Mouse (Mus musculus): ENCODE measurements at regions not wholly inside any gene's neighbourhood (a gene's known extent, or its start where the extent isn't known, plus 50 kb on each side); places are given as distances from the start of the nearest gene placed in this dataset.

DNA sequence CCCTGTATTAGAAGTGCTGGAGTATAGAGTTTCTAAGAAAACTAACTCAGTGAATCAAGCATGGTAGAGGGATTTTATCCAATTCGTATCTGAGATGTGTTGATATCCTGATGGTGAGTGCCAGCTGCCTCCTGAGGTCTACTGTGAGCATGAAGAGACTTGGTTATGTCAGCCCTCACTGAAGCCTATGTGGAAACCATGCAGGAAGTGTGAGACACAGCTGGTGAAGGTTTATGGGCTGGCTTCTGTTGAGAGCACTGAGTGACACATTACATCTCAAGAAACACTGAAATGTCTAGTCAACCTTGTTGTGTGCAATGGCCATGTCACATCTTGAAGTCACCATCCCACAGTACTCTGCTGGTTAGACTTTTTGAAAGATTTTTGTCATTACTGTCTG, 104.6 kb downstream of the Psmg1 start:
- DNase-seq (ENCODE audit: low spot score) = no peak

DNA sequence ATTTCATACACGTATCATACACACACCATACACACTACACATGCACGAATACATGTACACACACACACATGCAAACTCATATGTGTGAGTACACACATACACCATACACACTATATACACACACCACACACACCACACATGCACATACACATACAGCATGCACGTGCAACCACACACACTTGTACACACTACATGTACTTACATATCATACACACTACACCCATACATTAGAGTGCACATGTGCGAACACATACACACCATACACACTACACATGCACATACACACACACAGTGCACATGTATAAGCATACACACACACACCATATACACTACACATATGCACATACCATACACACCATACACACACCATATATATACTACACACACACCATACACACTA, 117.5 kb downstream of the Psmg1 start:
- DNase-seq (ENCODE audit: low spot score) = no peak

DNA sequence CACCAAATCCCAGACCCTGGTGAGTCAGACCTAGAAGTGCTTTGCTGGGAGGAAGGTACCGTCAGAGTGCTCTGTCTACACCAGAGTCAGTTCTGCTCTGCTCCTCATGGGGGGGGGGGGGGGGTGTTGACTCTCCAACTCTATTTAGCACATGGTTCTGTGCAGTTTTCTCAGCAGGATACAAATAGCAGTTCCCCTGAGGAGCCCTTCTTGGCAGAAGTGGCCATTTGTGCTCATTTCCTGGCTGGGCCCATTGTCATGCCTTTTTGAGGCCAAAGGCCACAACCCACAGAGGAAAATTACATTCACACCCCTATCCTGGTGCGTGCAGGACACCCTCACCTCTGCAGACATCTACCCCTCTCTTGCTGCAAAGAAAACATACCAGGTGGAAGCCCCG, 118.3 kb downstream of the Psmg1 start:
- DNase-seq (ENCODE audit: low spot score) = no peak

DNA sequence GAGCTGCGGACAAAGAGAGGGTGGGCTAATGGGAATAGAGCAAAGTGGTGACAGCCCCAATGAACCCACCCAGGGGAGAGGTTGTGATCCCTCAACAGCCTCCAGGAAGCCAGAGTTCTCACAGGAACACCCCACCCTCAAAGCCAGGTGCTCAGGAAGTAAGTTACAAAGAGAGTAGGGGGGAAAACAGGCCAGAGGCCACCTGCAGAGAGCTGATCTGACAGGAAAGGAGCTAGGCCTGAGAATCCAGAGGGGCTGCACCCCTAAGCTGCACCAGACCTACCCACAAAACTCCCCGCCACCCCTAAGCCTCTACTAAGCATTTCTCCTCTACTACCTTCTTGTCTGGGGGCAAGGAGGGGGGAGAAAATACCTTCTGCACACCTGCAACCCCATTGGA, 120.5 kb downstream of the Psmg1 start:
- no peak for DNase-seq (ENCODE audit: low spot score)

DNA sequence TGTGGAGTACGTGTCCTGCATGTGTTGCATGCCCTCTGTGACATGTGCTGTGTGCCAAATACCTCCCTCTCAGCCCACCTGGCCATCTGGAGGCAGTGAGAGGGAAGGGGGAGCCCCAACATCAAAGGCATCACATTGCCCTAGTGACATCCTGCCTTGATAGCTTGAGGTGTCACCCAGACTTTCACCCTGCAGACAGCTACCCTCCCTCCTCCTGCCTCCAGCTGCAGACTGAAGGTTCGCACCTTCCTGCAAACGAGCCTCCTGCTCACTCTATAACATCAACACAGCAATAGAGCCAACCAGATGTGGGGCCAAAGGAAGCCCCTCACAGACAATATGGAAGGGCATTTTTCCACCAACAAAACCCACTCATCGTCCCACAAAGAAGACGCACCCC, 121.3 kb downstream of the Psmg1 start:
- no peak for DNase-seq (ENCODE audit: low spot score)

DNA sequence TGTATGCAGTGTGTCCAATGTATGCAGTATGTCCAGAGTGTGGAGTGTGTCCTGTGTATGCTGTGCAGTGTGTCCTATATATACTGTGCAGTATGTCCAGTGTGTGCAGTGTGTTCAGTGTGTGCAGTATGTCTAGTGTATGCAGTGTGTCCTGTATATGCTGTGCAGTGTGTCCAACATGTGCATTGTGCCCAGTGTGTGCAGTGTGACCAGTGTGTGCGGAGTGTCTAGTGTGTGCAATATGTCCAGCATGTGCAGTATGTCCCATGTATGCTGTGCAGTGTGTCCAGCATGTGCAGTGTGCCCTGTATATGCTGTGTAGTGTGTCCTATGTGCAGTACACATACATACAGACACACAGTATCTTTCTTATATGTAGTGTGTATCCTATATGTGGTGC, 121.9 kb downstream of the Psmg1 start:
- no peak for DNase-seq (ENCODE audit: low spot score)

DNA sequence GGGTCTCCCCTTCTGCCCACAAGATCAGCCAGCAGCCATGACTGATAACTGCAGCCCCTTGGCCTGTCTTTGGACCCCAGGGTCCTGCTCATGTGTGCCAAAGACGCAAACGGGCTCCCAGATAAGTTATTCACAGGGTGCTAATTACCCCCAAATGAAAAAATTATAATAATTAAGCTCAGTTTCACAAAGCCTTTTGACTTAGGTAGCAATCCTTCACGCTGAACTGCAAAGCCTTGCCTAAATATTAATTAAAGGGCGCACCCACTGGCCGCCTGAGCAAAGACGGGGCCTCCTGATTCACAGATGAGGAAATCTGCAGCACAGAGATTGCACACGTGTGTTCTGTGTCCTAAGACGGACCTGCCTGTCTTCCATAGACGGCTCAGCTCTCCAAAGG, 123.2 kb downstream of the Psmg1 start:
- no peak for DNase-seq (ENCODE audit: low spot score)

DNA sequence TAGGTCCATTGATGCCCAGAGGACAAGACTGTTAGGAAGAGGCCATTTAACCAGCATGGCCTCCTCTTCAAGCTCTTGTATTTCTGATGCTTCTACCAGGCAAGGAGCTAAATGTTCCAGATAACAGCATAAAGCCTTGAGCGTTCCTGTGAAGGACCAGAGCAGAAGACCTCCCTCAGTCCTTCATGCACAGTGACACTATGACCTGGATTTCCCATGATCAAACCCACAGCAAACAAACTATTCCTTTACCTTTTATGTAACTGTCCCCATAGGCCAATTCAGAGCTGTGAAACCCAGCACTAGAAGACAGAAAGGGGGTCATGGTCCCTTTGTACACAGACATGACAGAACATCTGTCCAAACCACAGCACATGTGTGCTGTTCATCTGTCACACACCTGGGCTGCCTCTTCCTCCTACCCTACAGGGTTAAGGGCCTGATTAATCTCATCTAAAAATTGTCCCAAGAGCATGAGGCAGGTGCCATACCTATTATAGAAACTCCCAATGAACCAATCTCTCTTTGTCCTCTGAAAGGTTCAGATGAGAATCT, 123.8 kb downstream of the Psmg1 start:
- no peak for DNase-seq (ENCODE audit: low spot score)

DNA sequence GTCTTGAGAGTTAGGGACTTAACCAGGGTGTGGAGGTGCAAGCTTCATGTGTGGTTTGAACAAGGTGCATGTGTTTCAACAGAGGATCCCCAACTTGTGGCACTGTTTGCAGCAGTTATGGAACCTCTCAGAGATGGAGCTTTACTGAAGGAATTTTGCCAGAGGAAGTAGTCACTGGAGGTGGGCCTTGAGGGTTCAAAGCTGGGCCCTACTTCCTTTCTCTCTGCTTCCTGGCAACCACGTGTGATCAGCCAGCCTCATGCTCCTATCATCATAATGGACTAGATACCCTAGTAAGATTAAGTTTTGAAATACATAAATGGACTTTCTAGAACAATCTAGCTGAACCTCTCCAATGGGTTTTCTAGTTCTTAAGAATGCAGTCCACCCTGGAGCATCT, 125.2 kb downstream of the Psmg1 start:
- DNase-seq (ENCODE audit: low spot score) = no peak

DNA sequence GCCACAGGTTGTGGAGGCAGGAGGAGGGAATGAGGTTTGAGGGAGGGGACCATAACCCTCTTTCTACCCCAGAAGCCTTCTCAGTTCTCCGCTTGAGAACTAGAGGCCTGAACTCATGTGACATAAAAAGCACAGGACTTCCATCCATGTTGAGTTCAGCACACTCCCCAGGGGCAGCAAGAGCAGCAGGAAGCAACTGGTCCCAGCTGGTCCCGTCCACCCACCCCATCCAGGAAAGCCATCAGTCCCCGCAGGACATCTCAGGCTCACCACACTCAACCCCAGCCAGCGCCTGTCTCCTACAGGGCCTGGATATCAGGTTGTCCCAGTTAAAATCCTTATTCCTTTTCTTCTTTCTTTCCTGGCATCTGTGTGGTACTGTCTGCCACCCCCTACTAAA, 126.1 kb downstream of the Psmg1 start:
- DNase-seq (ENCODE audit: low spot score) = no peak

DNA sequence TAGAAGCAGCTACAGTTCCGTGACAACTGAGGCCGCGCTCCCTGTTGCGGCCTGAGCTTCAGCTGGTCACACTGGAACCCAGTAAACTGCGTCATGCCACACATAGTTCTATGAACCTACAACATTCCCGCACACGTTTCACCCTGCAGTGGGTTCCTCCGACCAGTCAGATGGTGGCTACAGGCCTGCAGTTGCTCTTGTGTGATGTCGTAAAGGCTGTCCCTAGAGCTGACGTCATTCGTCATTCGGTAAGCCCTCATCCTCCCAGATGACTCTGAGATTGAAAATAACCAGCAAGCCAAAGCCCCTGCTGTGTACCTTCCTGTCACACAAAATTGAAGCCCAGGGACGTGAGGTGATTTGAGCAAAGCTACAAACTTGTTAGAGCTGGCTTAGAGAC, 126.7 kb downstream of the Psmg1 start:
- DNase-seq (ENCODE audit: low spot score) = no peak

DNA sequence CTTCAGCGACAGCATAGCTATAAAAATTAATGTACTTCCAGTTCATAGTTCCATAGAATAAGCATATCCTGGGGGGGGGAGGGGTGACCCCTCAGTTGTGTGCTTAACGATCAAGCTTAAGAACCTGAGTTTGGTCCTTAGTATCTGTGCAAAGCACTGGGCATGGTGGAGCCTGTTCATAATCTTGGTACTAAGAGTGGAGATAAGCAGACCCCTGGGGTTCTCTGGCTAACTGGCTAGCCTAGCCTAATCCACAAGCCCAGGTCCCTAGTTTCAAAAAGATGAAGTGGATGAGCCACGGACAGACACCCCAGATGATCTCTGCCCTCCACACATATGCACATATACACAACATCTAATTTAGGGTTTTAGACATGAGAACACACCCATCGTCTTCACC, 127.2 kb downstream of the Psmg1 start:
- no peak for DNase-seq (ENCODE audit: low spot score)

DNA sequence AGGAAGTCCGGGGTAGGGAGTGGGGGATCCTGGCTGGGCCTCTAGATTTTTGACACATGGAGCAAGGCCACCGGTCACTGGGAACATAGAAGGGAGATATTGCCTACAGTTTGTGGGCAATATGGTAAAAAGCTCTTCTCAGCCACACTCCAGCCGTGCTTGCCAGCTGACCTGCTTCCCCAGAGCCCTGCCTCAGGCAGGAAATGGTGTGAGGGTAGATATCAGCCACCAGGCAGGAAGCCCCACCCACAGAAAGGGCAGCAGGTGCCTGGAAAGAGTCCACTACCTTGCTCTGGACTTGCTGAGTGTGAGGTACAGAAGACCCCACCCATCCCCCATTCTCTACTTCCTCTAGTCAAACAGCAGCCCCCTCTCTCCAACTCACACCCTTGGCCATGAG, 128.1 kb downstream of the Psmg1 start:
- DNase-seq (ENCODE audit: low spot score) = no peak

DNA sequence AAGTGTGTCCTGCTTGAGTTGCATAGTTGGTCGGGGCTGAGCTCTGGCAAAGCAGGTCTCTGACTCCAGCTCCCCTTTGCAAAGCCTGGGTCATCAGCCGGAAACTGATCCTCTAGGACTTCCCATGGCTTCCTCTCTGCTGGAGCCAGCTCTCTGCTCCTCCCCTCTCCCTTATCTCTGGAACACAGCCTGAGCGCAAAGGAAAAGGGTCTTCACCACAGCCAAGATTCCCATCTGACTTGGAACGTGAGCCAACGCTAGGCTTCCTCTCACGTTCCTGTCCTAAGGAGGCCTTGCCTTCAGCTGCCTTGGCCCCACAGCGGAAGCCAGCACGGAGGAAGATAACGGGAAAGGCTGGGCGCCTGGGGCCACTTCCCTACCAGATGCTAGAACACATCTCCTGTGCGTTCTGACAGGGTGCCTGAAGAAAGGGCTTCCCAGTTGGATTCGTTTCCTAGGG, 129.5 kb downstream of the Psmg1 start:
- DNase-seq (ENCODE audit: low spot score) = no peak

DNA sequence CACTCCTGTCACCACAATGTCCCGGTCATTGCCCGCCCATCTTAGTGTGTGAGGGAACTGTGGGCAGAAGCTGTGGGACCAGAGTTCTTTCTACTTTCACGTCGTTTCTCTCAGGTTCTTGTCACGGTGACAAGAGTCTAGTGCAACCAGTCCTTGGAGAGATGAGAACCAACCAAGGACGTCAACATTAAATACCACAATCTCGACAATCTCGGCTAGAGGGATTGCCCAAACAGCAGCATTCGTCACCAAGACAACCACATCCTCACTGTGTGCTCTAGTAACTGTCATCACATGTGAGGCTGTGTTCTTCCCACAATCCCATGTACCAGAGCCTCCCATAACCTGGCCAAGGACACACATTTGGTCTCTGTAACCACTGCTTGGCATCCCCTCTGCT, 129.9 kb downstream of the Psmg1 start:
- no peak for DNase-seq (ENCODE audit: low spot score)

DNA sequence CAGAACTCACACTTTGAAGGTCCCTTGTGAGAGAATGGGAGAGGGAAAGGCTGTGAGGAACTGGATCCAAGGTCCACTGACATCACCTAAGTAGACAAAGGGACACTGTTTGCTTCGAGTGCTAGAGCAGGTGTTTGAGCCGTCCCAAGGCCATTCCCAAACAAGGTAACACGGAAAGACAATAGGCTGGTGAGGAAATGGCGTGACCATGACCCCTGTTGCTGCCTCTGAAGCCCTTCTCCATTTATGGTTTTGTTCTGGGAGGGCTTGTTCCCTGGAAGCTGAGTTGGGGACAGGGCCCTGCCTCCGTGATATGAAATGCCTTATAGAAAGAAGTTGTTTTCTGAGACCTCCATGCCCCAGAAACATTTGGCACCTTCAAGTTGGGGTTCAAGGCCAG, 130.6 kb downstream of the Psmg1 start:
- DNase-seq (ENCODE audit: low spot score) = no peak

DNA sequence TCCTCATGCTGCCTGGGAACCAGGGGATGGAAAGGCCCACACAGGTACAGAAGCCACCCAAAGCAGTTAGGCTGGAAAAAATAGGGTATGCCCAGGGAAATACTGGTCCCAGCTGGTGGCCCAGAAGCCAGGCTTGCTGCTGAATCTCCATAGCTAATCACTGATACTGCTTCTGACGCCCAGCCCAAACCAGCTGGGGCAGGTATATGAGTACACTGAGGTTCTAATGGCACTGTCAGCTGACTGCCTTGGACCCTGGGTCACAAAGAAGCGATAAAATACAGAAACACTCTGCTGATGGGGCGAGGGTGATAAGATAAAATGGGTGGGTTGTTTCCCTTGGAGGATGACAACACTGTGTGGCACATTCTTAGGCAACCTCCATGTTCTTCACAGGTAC, 133.4 kb downstream of the Psmg1 start:
- no peak for DNase-seq (ENCODE audit: low spot score)

DNA sequence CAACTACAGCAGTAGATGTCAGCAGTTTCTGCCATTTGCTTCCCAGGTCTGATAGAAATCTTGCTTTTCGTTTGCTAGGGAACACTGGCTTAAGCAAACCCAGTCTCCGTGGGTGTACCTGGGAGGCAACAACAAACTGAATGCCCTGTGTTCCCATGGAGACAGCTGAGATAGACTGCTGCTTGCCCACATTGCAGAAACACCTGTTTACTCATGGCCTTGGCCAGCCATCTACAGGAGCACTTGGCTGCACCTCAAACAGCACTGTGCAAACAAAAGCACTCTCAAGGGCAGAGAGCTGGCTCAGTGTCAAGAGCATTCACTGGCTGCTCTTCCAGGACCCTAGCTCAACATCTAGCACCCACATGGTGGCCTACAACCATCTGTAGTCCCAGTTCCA, 135.5 kb downstream of the Psmg1 start:
- DNase-seq (ENCODE audit: low spot score) = no peak

DNA sequence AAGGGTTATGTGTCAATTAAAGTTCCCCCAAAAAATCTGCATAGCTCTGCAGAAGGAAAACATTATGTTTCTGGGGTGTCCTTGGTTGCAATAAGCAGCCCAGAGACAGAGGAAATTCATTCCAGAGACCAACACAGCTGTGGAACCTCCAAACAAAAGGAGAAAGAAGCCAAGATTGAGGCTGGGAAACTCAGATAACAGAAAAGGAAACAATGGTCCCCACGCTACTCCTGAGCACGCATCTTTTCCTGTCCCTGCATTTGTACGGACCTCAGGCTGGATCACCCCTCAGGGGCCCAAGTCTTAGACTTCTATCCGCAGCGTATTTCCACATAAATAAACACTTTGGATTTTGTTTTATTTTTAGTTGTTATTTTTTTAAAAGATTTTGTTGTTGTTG, 138.9 kb downstream of the Psmg1 start:
- DNase-seq (ENCODE audit: low spot score) = no peak

DNA sequence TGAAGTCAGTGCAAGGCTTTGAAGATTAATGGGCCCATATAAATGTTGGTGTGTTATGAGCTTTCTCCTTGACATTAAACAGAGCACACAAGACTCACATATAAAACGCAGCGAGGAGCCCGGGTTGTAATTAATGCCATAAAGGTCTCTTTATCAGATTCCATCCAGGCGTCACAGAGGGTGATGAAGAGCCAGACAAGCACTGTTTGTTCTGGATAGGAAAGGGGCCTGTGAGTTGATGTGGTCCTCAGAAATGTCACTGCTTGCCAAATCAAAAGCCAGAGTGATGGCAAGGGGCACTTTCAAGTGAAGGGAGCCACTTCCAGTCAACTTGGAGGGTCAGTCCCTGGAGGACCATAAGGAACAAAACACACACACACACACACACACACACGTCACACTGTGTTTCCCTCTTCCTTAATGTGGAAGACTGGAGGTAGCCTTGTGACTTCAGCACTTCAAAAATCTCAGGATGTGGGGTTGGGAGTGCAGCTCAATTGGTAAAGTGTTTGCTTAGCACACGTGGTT, 142.1 kb downstream of the Psmg1 start:
- DNase-seq (ENCODE audit: low spot score) = no peak

DNA sequence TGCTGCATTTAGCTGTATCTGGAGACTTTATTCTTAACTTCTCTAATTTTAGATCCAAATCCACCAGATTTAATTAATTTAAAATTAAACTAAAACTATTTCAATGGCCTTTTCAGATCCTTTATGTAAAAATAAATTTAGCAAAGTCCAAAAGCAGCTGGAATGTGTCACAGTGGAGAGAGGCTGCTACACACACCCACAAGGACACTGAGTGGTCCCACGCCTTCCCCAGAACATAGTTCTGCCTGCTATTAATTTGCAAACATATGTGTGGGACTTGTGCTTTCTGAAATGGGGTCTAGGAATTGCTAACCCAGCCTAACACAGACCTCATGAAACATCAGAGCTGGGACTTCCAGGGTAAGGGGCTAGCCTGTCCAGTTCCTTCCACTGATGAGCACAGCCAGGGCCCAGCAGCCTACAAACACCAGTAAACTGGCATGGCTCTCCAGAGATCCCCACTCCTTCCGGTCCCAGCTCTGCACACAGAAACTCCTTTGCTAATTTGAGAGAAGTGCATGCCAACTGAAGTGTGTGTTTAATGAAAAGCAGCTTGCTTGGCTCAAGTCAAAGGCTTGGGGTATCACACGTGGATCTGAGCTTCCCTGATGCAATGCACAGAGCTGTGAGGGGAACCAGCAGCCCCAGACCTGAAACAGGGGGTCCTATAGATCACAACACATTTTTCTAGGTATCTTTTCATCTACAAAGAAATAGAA, 142.8 kb downstream of the Psmg1 start:
- no peak for DNase-seq (ENCODE audit: low spot score)

DNA sequence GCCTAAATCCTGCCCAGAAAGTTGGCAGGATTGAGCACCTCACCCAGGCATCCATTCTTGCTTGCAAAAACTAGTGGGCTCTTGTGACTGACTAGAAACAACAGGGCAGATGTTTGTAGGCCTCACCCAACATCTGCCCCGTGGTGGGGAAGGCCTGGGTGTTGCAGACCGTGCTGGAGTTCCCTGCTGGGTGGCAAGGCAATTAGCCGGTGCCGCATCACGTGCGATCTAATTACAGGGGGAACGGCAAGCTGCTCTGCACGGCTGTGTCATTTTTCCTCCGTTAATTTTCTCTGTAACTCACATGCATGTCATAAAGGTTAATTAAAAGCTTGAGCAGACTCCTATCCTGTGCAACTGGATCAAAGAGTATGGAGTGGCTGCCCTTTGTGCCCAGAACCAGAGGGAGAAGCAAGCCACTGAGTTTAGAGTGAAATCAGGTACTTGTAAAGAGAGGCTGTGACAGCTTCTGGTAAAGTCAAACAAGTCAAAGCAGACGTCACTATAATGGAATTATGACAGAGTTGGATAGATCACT, 143.5 kb downstream of the Ets2 start:
- DNase-seq (ENCODE audit: low spot score) = no peak

DNA sequence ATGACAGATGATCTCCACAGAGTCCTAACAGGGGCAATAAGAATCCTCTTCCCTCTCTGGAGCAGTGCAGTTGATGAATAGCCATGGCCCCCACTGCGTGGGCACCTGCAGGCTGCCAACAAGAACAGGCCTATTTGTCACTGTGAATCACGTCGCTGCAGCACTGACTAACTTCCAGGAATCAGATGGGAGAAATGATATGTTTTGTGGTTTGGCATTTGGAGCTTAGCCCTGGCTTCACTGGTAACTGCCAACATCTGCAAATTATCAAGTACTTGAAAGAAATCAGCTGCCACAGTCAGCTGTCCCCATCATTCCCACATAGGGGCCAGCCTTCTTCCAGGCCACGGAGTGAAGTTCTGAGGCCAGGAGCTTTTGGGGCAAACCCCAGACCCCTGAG, 142.8 kb downstream of the Ets2 start:
- DNase-seq (ENCODE audit: low spot score) = no peak

DNA sequence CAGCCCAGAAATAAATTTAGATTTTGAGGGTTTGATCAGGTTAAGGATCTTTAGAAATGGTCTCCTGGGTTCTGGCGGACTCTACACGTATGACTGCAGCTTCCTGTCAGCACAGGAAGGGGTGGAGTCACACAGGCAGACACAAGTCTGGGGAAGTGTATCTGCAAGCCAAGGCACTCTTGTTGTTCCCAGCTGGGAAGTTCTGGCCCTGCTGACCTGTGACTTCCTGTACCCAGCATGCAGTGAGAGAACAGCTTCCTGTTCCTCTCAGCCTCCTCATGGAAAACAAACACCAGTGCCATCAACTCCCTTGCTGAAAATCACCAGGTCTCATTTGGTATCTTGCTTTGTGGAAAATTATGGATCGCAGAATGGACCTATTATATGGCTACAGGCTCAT, 140.9 kb downstream of the Ets2 start:
- DNase-seq (ENCODE audit: low spot score) = no peak

Measured in urinary bladder, postnatal 25 days (tissue).